Mouse (Mus musculus) liver, embryonic 14.5 days (tissue): ENCODE data around the gene Hist1h2an.

Experiments
- CTCF ChIP-seq: IDR thresholded peaks from 2 replicates; pipeline ENCODE4 v1.5.1; 2016; ENCODE audit warnings: antibody characterized with exemption, low read depth, control low read depth
- EP300 ChIP-seq: IDR thresholded peaks from 2 replicates; pipeline ENCODE4 v1.6.1; 2016; ENCODE audit warnings: antibody characterized with exemption, low read depth

GRCm38 (mm10) chr13:21778814-21779766 lies 7.9 kb downstream of the Hist1h2an start:
- no peak for TF ChIP-seq CTCF
- no peak; the same call in none of the 2 replicates for TF ChIP-seq EP300
